Mouse (Mus musculus): ENCODE data around the gene Crls1. TPM values are rescaled to one million over a fixed set of nuclear protein-coding genes. Genes with fewer than 3 reads are reported as not detected.

Crls1 gene
- total RNA-seq, 2 experiments from 2014 or later: 45.4 to 49.4 TPM

DNA sequence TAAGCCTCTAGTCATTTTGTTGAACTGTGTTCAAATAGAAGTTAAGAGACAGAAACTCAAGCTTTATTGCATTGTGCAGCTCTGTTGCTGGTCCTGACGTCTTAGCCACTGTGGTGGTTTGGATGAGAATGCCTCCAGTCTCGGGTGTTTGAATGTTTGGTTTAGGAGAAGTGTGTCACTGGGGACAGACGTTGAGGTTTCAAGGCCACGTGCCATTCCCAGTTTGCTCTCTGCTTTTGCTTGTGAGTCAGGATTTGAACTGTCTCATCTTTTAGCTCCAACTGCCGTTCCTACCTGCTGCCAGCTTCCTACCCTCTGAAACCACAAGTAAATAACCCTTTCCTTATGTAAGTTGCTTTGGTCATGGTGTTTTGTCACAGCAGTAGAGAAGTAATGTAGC lies 21.1 kb downstream of the Crls1 start:
- Histone ChIP-seq H3K4me3 (no peak overlapping the region), H3K27ac (no peak overlapping the region)
- no peak for TF ChIP-seq CTCF (conservative IDR thresholded peaks at IDR 0.05)
- no peak for DNase-seq (ENCODE audit: low spot score in 2 of 2)

DNA sequence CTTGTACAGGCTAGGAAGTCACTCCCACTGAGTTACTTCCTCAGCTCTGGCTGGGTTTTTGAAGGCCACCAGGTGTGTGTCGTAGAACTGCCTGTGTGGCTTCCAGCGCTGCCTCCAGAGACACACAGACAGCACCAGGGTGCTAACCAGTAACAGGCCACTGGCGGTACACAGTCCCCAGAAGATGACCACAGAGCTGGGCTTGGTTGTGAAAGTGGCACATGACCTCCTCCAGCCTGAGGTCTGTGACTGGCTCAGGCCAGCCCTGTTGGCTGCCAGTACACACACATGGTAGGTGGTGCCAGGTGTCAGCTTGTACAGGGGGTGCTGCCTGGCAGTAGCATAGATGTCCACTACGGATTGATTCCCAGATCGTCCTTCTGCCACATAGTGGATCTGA lies 23.2 kb downstream of the Crls1 start:
- DNase-seq (ENCODE audit: low spot score in 2 of 2): no peak
- no peak overlapping the region for H3K4me3 ChIP-seq
- H3K27ac ChIP-seq: no peak overlapping the region
- no peak for TF ChIP-seq CTCF (conservative IDR thresholded peaks at IDR 0.05)

DNA sequence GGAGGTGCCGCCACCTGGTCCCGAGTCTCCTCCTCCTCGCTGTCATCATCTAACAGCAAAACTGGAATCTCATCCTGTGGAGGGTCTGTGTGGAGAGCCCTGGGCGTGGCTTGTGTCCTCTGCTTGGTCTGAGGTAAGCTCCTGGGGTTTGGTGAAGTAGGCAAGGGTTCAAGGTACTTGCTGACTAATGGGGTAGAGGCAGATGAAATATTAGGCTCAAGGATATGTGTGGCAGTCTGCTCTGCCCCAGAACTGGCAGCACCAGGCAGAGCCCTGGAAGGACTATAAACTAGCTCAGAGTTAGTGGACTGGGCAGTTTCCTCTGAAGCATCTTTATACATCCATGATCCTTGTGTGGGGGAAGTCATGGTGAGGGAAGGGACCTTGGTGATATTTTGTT lies 23.8 kb downstream of the Crls1 start:
- no peak for DNase-seq (ENCODE audit: low spot score in 2 of 2)
- TF ChIP-seq CTCF (conservative IDR thresholded peaks at IDR 0.05): no peak

DNA sequence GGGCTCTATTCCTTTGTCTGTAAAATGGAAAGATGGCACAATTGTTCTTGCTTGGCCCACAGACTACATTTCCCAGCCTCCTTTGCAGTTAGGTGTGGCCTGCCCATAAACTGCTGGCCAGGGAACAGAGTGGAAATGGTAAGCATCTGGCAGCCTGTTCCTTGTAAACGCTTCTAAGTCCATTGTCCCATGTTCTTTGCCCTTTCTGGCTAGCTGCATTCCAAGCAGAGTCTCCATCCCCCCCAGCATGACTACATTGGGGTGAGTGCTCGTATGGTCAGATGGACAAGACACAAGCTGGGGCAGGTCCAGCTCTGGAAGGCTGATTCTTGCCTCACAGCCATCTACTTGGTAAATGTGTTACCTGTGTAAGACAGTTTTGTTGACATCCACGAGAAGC lies 25.2 kb downstream of the Crls1 start:
- no peak overlapping the region for H3K4me3 ChIP-seq
- no peak overlapping the region for H3K27ac ChIP-seq
- DNase-seq (ENCODE audit: low spot score in 2 of 2): no peak
- no peak for TF ChIP-seq CTCF (conservative IDR thresholded peaks at IDR 0.05)

More for the DNA sequence above, 23.8 kb downstream of the Crls1 start:
- no peak overlapping the region for H3K27ac ChIP-seq
- H3K4me3 ChIP-seq: no peak overlapping the region

DNA sequence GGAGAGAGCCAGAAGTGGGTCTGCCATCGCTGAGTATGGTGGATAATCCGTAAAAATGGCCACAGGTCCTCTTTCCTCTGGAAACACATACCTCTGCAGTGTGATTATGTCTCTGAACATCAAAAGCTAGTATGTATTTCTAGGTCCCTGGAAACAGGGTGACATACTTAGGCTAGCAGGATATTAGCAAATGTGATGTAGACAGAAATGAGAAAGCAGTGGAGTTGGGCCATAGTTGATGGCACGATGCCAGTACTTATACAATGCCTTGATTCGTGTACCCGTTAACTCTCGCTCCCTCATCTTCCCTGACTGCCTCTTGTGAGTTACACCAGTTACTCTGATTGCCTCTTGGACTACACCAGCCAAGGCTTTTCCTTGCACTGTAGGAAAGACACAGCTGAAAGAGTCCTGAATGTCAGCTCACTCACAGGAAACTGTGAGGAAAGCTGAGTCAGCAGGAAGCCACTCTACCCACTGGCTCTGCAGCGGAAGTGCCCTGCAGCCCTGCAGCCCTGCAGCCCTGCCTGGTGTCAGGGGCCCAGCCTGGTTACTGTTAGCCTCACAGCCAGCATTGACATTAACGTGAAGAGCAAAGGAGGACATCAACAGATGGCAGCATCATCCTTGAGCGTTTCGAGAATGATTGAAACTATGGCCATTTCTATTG lies 27.3 kb downstream of the Crls1 start:
- DNase-seq (ENCODE audit: low spot score in 2 of 2): no peak
- H3K4me3 ChIP-seq: no peak overlapping the region
- no peak overlapping the region for H3K27ac ChIP-seq
- no peak for TF ChIP-seq CTCF (conservative IDR thresholded peaks at IDR 0.05)

DNA sequence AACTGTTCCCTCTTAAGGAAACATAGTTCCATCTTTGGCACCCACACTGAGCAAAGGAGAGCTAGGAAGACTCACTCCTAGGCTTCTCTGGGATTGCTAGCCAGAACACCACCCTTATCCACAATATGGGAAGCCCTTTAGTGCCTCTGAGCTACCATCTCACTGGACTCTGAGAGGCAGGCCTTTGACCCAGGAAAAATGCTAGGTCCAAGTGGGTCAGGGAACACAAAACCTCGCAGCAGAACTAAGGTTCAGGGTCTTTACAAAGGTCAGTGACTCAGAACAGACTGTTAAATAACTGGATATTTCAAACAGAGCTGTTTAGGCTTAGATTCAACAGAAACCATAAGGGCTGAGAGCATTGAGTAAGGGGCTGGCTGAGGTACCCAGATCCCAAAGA lies 30.5 kb downstream of the Crls1 start:
- TF ChIP-seq CTCF (conservative IDR thresholded peaks at IDR 0.05): no peak
- no peak for DNase-seq (ENCODE audit: low spot score in 2 of 2)
- Histone ChIP-seq H3K4me3 (no peak overlapping the region), H3K27ac (no peak overlapping the region)

DNA sequence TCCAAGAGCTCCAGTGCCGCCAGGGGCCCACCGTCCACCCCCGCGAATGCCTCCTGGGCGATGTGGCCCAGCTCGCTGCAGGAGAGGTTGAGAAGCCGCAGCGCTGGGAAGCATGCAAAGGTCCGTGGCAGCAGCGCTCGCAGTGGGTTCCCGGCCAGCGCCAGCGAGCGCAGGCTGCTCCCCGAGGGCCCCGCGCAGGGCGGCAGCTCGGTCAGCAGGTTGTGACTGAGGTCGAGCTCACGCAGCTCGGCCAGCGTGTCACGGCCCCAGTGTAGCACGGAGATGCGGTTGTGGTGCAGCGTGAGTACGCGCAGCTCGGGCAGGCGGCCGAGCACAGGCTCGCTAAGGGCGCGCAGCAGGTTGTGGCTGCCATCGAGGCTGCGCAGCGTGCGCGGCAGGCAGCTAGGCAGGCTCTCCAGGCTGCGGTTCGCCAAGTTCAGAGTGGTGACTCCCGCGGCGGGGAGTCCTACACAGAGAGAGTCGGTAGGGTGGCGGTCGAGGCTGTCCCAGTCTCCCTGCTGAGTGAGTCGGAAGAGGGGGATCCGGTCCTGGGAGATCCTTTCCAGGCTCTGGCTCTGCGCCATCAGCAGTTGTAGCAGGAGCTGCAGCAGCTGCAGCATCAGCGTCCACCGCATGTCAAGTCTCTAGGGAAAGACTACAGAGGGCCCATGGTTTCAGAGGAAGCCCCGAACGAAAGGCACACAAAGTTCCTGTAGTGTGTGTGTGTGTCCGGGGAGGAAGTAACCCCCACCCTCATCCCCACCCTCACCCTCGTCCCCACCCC lies 33.0 kb downstream of the Crls1 start:
- peak overlapping the region; percentile 28; the same call in 1 of the 2 replicates for H3K27ac ChIP-seq
- TF ChIP-seq CTCF (conservative IDR thresholded peaks at IDR 0.05): no peak
- H3K4me3 ChIP-seq: peak overlapping the region; percentile 57
- DNase-seq (ENCODE audit: low spot score in 2 of 2): no peak

DNA sequence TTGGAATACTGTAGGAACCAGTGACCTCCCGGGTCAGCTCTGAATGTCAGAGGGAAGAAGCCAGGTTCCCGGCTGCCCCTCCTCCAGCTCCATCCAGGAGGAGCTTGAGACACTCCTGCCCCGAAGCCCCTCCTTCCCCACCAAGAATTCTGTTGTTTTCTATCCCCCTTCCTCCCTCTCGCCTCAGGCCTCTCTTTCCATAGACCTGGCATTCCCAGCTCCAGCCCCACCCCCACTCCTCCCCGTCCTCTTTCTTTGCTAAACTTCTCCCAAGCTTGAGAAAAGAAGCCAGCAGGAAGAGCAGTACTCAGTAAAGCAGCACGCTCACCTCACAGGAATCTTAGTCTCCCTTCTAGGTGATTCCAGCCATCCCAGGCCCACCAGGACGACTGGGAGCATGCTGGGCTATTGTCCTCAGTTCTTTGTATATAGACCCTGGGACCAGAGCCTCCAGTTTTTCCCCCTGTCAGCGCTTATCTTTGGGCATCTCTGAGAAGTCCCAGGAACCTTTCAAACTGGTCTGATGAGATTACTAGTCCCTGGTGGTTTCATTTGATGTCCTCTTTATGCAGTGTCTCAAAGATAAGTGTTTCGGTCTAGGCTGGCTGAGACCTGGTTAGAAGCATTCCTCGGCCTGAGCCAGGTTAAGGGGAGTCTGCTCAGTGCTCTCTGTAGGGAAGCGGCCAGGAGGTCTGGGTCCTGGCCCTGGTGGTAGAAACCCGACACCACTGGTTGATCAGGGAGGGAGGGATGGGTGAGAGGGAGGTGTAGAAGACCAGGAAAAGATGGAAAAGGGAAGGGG lies 34.6 kb downstream of the Crls1 start, which contains the start of gene Lrrn4:
Gene Lrrn4, minus strand, starts transcription at position 48 of the 802 bp plus-strand sequence.
- Histone ChIP-seq H3K4me3 (peak within 1 kb of the TSS; percentile 57), H3K27ac (no peak within 1 kb of the TSS)
- no peak for DNase-seq (ENCODE audit: low spot score in 2 of 2)
- no peak for TF ChIP-seq CTCF (conservative IDR thresholded peaks at IDR 0.05)

DNA sequence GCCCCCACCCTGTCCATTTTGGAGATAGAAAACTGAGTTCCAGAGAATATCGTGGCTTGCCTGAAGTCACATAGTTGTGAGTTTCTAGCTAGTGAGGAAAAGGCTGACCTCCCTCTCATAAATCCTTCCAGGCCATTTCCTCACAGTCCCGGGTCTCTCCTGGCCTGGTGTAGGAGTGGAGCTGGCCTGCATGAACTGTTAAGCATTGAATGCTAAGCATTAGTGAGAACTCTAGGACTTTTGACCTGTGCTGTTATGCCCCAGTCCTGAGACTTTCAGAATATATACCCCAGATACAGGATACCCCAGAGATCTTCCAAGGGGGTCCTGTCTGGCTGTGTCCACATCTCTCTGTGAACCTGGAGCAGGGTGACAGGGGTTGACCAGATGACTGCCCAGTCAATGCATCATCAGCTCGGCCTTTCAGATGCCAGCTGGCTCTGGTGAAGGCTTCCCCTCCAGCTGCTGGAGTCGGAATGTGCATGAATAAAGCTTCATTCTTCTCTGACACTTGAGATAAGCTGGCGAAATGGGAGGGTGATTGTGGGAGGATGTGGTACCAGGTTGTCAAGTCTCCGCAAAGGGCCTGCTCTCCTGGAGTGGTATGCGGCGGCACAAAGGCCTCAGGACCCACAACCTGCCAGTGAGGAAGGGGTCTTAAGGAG lies 38.0 kb downstream of the Crls1 start:
- TF ChIP-seq CTCF (conservative IDR thresholded peaks at IDR 0.05): no peak

DNA sequence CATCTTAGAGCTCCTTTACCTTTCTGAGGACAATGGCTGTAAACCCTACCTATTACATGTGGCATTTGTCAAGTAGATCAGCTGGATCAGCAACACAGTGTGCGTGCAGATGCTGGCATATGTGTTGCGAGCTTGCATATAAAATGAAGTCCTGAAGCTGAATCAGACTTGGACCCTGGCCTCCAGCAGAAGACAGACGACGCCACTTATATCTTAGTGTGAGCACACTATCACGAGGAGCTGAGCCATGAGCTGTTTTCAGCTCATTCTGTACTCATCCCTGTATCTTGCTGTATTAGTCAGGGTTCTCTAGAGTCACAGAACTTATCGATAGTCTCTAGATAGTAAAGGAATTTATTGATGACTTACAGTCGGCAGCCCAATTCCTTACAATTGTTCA lies 38.8 kb downstream of the Crls1 start:
- no peak for DNase-seq (ENCODE audit: low spot score in 2 of 2)
- H3K27ac ChIP-seq: no peak overlapping the region
- no peak overlapping the region for H3K4me3 ChIP-seq
- TF ChIP-seq CTCF (conservative IDR thresholded peaks at IDR 0.05): no peak

More for the DNA sequence above, 38.0 kb downstream of the Crls1 start:
- Histone ChIP-seq H3K4me3 (no peak overlapping the region), H3K27ac (no peak overlapping the region)
- no peak for DNase-seq (ENCODE audit: low spot score in 2 of 2)

DNA sequence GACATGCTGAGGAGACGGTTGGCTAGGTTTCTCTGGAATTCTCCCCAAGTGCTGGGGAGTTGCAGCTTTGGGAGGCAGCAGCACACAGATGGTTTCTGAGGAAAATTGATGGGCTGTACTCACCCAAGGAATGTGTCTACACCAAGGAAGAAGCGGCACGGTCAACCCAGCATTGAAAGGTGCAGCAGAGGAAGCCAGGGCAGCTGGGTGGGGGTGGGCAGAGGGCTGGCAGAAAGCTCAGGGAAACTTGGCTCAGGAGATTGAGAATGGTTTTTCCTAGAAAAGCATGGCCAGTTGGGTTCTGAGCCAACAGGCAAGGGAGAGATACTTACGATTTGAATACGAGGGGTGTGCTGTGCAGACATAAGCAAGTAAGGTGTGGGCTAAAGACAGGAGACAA lies 47.4 kb downstream of the Crls1 start:
- peak in 1 of 2 experiments; percentile 23 for DNase-seq (ENCODE audit: low spot score in 2 of 2)
- H3K27ac ChIP-seq: peak overlapping the region; percentile 69
- no peak overlapping the region for H3K4me3 ChIP-seq
- no peak for TF ChIP-seq CTCF (conservative IDR thresholded peaks at IDR 0.05)

DNA sequence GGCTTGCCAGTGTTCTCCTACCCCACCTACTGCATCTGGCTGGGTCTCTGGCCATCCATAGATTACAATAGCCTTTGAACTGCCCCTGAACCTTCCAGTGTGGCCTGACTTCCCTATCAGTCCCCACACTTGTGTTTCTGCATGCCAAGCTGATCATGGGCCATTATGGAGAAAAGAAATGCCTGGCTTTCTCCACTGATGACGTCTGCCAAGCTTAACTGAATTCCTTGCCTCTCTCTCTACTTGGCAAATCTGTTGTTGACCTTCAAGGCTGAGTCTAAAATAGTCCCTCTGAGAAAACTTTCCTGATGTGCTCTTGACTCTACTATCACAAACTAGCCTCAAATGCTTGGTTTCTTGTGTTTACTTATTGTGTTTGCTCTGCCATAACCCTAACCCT lies 51.7 kb downstream of the Crls1 start:
- Histone ChIP-seq H3K4me3 (no peak overlapping the region), H3K27ac (no peak overlapping the region)
- DNase-seq (ENCODE audit: low spot score in 2 of 2): no peak
- no peak for TF ChIP-seq CTCF (conservative IDR thresholded peaks at IDR 0.05)
